Mouse (Mus musculus) small intestine, adult 2 months (tissue): ENCODE measurements around the gene 1700123L14Rik.

ENCODE experiments used
- CTCF ChIP-seq: fragments of 200-500 bp; IDR thresholded peaks from 2 replicates; pipeline ENCODE4 v1.5.1; 2012; ENCODE audit warnings: low read depth, mild to moderate bottlenecking, control low read depth, inconsistent platforms, low read length, moderate library complexity, mixed read lengths; ENCODE audit not compliant: insufficient replicate concordance, insufficient read length; ENCODE audit errors: extremely low read depth
- POLR2A ChIP-seq: fragments of 200-500 bp; IDR thresholded peaks from 2 replicates; pipeline ENCODE4 v1.6.1; 2012; ENCODE audit warnings: low read depth, mild to moderate bottlenecking, control low read depth, inconsistent platforms, low read length, moderate library complexity

GRCm38 (mm10) chr6:96116534-96117272 is 49.3 kb downstream of the 1700123L14Rik start:
- TF ChIP-seq POLR2A (no peak), CTCF (no peak)
